Mouse (Mus musculus): ENCODE measurements around the gene Hoxb9. TPM values are rescaled to one million over a fixed set of nuclear protein-coding genes. Genes with fewer than 3 reads are reported as not detected.

Gene Hoxb9
- polyA plus RNA-seq (2012; rRNA removed) = 0.03 TPM in 2 replicates

DNA sequence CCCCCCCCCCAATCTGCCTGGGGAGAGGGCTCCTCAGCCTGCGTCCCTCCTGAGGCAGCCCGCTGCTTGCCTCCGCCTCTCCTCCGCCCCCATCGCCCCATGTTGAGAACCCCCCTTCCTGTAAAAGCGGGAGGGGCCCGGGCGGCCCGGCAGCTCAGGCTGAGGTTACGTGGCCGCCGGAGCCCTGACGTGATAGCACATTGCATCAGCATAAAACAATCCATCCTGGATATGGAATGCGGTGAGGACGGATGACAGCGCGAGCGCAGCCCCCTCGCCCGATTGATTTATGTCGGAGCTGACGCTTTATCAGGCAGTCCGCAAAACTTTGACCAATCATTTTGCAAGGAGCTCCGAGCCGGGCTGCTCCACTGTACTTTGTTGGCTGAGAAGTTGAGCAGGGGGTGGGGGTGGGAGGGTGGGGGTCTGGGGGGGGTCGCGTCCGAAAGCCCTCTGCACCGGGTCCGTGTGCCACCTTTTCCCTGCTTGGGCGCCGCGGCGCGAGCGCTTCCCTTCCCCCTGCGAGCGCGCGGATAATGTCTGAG, at the start of gene Hoxb9:
TSS of gene Hoxb9 (plus strand) at position 462 of the 545 bp plus-strand sequence.

DNA sequence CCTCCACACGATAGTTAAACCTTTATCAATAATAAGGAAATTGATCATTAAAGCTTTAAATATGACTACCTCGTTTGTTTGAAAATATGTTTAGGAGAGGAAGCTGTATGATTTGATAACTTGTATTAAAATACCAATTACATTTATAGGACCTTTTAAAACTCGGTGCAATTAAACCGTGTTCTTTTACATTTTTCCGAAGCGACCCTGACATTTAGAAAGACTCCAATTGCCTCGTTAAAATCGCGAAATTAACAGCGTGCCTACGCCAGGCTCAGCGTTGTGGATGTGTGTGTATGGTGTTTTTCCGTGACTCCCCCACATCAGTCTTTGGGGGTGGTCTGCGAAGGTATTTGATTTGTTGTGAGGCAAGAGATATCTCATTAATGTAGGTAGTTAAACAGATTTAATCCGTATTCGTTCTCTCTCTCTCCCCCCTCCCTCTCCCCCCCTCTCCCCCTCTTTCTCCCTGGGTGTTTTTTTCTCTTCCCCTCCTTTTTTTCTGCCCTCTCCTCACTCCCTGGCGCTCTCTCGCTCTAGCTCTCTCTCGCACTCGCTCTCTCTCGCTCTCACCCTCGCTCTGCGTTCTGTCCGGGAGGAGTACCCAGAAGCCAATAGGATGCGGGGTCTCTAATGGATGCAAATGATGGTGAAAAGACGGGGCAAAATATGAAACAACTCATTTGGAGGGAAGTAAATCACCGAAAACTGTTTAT, 10.8 kb downstream of the Hoxb9 start, which contains the start of gene Hoxb8:
TSS of gene Hoxb8 (plus strand) at position 51 of the 716 bp plus-strand sequence.

DNA sequence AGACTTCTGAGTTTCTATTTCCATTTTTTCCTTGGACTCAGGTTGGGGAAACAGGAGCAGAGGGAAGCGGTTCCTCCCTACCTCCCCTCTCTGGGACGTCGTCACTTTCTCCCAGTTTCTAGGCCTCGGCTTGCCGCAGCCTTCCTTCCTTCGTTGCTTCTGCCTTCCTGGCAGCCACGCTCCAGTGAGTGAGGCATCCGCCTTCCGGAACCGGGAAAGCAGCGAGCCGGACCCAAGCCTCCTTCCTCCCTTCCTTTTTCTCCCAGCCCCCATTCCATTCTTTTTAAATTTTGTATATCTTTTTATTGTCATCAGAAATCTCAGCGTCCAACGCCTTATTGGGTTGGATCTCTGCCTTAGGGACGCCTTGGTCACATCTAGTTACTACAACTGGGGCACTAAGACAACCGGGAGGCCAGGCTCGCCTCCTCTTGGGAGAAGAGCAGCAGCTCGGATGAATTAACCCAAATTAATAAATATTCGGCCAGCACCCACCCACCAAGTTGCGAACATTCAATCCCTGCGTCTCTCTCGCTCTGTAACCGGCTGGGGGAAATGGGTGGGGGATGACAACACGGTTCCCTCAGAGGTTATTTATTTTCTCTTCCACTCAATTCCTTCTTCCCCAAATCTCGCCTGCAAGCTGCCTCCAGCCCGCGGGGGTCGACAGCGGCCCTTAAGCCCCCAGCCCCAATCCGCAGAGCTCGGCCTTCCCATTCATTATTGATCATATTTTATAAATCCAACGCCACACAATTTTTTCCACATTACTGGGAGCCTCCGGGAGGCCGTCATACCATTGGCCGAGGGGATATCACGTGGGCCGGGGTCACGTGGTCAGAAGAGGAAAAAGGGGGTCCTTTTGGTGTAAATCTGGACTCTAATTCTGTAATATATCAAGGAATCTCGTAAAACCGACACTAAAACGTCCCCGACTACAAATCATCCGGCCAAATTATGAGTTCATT, 14.8 kb downstream of the Hoxb9 start, which contains the start of gene Hoxb7:
TSS of gene Hoxb7 (plus strand) at position 853 of the 968 bp plus-strand sequence.

DNA sequence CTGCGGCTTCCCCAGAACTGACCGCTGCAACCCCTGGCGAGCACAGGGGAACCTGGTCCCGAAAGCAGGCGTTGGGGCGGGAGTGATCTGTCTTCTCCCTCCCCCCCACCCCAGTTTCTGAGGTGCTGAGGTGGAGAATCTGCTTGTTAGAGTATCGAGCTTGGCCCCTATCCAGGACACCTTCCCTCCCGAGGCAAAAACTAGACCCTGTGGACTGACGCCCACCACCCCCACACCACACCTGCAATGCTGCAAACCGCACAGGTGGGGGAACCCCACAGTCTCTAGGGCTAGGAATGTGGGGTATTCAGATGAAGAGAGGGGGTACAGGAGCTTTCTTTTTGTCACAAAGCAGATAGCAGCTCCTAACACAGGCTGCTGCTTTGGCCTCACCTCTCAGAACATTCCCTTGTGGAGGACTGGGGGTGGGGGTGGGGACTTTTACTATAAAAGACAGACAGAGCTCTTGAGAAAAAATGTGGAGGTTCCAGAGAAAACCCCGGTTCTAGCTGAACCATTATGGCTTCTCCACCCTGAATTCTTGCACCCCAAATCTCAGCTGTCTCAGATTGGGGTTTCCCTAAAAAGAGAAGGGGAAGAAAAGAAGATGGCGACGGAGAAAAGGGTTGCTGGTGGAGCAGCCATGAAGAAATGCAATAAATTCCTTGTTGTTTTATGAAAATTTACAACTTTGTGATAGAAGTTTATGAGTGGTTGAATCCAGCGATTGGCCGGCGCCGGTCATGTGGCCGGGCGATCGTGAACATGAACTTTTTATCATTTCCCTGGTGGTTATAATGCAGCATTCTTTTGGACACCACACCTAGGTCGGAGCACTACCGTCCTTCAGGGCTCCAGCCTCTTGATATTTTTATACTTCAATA, 20.7 kb downstream of the Hoxb9 start, which contains the start of gene Hoxb6:
TSS of gene Hoxb6 (plus strand) at position 796 of the 884 bp plus-strand sequence.

DNA sequence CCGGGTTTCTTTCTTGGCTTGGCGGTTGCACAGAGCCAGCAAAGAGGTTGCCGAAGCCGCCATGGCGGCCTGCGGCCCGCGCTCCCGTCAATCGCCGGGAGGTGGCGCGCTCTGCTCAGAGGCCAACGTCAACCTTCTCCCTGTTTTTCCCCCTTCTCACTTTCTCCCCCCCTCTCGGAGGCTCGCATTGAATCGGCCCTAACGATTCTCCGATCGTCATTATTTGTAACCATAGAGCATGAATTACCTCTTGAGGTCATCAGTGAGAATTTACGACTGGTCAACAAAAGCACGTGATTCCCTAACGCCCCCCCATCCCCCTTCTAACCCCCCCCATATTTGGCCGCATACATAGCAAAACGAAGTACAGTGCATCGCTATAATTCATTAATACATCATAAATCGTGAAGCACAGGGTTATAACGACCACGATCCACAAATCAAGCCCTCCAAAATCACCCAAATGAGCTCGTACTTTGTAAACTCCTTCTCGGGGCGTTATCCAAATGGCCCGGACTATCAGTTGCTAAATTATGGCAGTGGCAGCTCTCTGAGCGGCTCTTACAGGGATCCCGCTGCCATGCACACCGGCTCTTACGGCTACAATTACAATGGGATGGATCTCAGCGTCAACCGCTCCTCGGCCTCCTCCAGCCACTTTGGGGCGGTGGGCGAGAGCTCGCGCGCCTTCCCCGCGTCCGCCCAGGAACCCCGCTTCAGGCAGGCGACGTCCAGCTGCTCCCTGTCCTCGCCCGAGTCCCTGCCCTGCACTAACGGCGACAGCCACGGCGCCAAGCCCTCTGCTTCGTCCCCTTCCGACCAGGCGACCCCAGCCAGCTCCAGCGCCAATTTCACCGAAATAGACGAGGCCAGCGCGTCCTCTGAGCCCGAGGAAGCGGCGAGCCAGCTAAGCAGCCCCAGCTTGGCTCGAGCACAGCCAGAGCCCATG, 32.2 kb downstream of the Hoxb9 start, which contains the start of gene Hoxb5:
TSS of gene Hoxb5 (plus strand) at position 186 of the 949 bp plus-strand sequence.

DNA sequence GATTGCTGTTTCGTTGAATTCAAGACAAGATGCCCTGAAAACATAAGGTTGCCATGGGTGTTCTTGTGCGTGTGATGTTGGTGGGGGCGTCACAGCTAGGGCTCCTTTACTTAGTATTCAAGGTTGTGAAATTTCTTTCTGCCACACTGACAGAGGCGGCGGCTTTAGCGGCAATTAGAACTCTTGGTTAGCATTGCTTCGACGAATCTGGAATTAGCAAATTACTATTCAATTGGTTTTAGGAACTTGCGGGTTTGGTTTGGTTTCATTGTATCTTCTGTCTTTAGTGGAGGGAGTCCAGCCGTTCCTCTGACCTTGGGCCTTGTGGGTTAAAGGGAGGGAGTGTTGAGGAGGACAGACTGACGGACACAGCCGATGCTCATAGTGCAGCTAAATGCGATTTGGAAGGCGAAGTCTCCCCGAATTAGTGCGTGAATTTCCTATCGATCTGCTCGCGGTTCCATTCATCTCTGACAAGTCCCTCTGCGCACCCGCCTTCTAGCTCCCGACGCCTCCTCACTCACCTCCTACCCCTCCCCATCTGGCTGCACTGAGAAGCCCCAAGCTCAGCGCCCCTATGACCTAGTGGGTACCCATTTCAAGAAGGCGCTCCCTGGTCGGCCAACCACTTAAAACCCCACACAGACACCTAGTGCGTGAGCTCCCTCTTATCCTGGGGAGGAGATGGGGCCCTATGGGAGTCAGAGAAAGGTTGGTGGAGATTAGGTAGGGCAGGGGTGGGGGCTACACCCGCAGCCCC, 46.5 kb downstream of the Hoxb9 start, which contains the start of gene Hoxb4:
TSS of gene Hoxb4 (plus strand) at position 660 of the 760 bp plus-strand sequence.

DNA sequence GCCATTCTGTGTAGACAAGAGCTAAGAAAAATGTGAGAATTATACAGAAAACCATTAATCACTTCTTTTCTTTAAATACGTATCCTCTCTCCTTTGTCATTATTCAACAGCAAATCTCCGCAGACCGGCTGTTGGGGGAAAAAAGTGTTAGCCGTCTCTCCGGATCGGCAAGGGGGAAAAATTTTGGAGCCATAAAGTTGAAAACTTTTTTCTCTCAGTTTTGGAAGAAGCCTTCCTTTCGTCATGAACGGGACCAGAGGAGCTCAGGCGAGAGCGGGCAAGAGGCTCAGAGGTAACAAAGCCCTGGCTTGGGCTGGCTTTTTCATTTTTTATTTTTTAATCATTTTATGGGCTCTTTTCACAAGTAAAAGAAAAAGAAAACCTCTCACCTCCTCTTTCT, 51.9 kb downstream of the Hoxb9 start, which contains the start of gene Hoxb3:
TSS of gene Hoxb3 (plus strand) at position 173 of the 400 bp plus-strand sequence.

Other genes with a start within 250 kb of the Hoxb9 start
- not detected in 2 replicates for gene Gip, start 246.9 kb upstream of the Hoxb9 start, polyA plus RNA-seq (2012; rRNA removed)
- gene Snf8, start 236.6 kb upstream of the Hoxb9 start, polyA plus RNA-seq (2012; rRNA removed) = 64.0 and 67.4 TPM in 2 replicates
- gene Ube2z, start 206.1 kb upstream of the Hoxb9 start, polyA plus RNA-seq (2012; rRNA removed) = 71.3 and 77.1 TPM in 2 replicates
- 413 and 429 TPM in 2 replicates for gene Atp5g1, start 195.8 kb upstream of the Hoxb9 start, polyA plus RNA-seq (2012; rRNA removed)
- 0.05 TPM in 1 of 2 replicates, not detected in the other for gene Calcoco2, start 159.5 kb upstream of the Hoxb9 start, polyA plus RNA-seq (2012; rRNA removed)
- 0.69 and 0.98 TPM in 2 replicates for gene Ttll6, start 137.7 kb upstream of the Hoxb9 start, polyA plus RNA-seq (2012; rRNA removed)
- gene Hoxb13, start 77.1 kb upstream of the Hoxb9 start, polyA plus RNA-seq (2012; rRNA removed) = 0.03 TPM in 1 of 2 replicates, not detected in the other
- gene Hoxb8, start 10.4 kb downstream of the Hoxb9 start, polyA plus RNA-seq (2012; rRNA removed) = 0.06 TPM in 1 of 2 replicates, not detected in the other
- 0.17 TPM in 1 of 2 replicates, not detected in the other for gene Hoxb7, start 15.2 kb downstream of the Hoxb9 start, polyA plus RNA-seq (2012; rRNA removed)
- 0.21 TPM in 1 of 2 replicates, not detected in the other for gene Hoxb6, start 21.0 kb downstream of the Hoxb9 start, polyA plus RNA-seq (2012; rRNA removed)
- gene Hoxb5, start 31.9 kb downstream of the Hoxb9 start, polyA plus RNA-seq (2012; rRNA removed) = 0.04 and 0.12 TPM in 2 replicates
- 0.04 and 0.09 TPM in 2 replicates for gene Hoxb4, start 46.8 kb downstream of the Hoxb9 start, polyA plus RNA-seq (2012; rRNA removed)
- 0.23 and 1.9 TPM in 2 replicates for gene Hoxb3, start 51.9 kb downstream of the Hoxb9 start, polyA plus RNA-seq (2012; rRNA removed)
- gene Hoxb2, start 79.1 kb downstream of the Hoxb9 start, polyA plus RNA-seq (2012; rRNA removed) = 0.27 and 1.5 TPM in 2 replicates
- not detected in 2 replicates for gene Hoxb1, start 94.3 kb downstream of the Hoxb9 start, polyA plus RNA-seq (2012; rRNA removed)
- gene Skap1, start 193.1 kb downstream of the Hoxb9 start, polyA plus RNA-seq (2012; rRNA removed) = 2.7 and 2.9 TPM in 2 replicates

Measured in central nervous system, embryonic 18 days (tissue).